ENCODE assay signal across 19 mouse cellular contexts in the genomic region with DNA sequence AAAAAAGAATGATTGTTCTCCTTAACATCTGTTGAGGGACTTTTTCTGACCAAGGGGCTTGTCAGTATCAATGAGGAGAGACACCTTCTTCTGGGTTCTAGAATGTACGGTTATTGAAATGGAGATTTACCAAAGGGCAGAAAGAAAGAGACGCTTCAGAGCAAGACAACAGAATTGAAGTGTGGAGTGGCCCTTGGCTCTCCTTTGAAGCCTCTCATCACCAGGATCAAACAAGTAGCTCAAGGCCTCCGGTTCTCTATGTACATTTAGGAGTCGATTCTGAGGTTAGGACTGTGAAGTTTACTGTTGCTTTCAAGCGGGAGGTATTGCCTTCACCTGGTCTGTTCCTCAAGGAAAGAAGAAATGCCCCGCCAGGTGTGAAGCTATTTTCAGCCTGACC.
"Had no signal": no experiment of that assay in that cellular context is flagged by ENCODE, and none has a peak within 500 bp of the region (broad histone marks: within the 10 kb centered on the region; RNA-seq: fewer than 3 reads in every experiment).

No protein-coding gene starts in this region.

- ATAC-seq: midbrain, embryonic 16.5 days had no signal

- DNase-seq: lung, adult 18-20 months; lung, embryonic 14.5 days; lung, postnatal 10 days; lung, postnatal 4 days; midbrain, embryonic 14.5 days; retina, postnatal 1 day; right cerebral cortex, adult 18-20 months; right cerebral cortex, postnatal 25 days; right cerebral cortex, postnatal 4 days; spleen, adult 18-20 months; thymus, adult 18-20 months; thymus, postnatal 25 days; thymus, postnatal 4 days had no signal

- H3K9ac ChIP-seq: lung, embryonic 14.5 days; midbrain, embryonic 12.5 days; neural tube, embryonic 13.5 days; neural tube, embryonic 15.5 days had no signal

- H3K27ac ChIP-seq: midbrain, embryonic 10.5 days; midbrain, embryonic 12.5 days; neural tube, embryonic 13.5 days; neural tube, embryonic 15.5 days had no signal

- H3K4me2 ChIP-seq: lung, embryonic 14.5 days; midbrain, embryonic 12.5 days; neural tube, embryonic 13.5 days; neural tube, embryonic 15.5 days had no signal

- H3K4me3 ChIP-seq: midbrain, embryonic 10.5 days; midbrain, embryonic 12.5 days; myocyte; neural tube, embryonic 13.5 days; neural tube, embryonic 15.5 days had no signal

- H3K9me3 ChIP-seq: midbrain, embryonic 10.5 days; midbrain, embryonic 12.5 days; neural tube, embryonic 13.5 days; neural tube, embryonic 15.5 days had no signal

- H3K36me3 ChIP-seq: midbrain, embryonic 10.5 days; midbrain, embryonic 12.5 days; neural tube, embryonic 13.5 days; neural tube, embryonic 15.5 days had no signal
